Mouse (Mus musculus) urinary bladder, postnatal 14 days (tissue): Measurements from ENCODE around the gene Sh3bp5.
A peak's percentile ranks its signal among the peaks of the same experiment; 100 is the strongest.

Experiments
- DNase-seq: peaks from one replicate; pipeline ENCODE4 v3.0.0; 2021; ENCODE audit warnings: low spot score

The Sh3bp5 gene

GRCm38 (mm10) chr14:31433126-31433525, 2.8 kb downstream of the Sh3bp5 start:
- no peak for DNase-seq

GRCm38 (mm10) chr14:31432424-31432823, 3.5 kb downstream of the Sh3bp5 start:
- DNase-seq = no peak

- DNase-seq = no peak
Observed at GRCm38 (mm10) chr14:31431789-31432330, 4.0 kb downstream of the Sh3bp5 start.

GRCm38 (mm10) chr14:31429004-31429395, 6.9 kb downstream of the Sh3bp5 start:
- DNase-seq = no peak

GRCm38 (mm10) chr14:31428211-31429003, 7.5 kb downstream of the Sh3bp5 start:
- DNase-seq = peak; percentile 76

GRCm38 (mm10) chr14:31422961-31423791, 12.7 kb downstream of the Sh3bp5 start:
- peak; percentile 70 for DNase-seq

- no peak for DNase-seq
Observed at GRCm38 (mm10) chr14:31422395-31422794, 13.5 kb downstream of the Sh3bp5 start.

- DNase-seq = no peak
Observed at GRCm38 (mm10) chr14:31421509-31422295, 14.2 kb downstream of the Sh3bp5 start.

GRCm38 (mm10) chr14:31420985-31421384, 14.9 kb downstream of the Sh3bp5 start:
- DNase-seq = no peak

- no peak for DNase-seq
Observed at GRCm38 (mm10) chr14:31420562-31420961, 15.3 kb downstream of the Sh3bp5 start.

GRCm38 (mm10) chr14:31420135-31420534, 15.7 kb downstream of the Sh3bp5 start:
- no peak for DNase-seq

- no peak for DNase-seq
Observed at GRCm38 (mm10) chr14:31419279-31419678, 16.6 kb downstream of the Sh3bp5 start.

GRCm38 (mm10) chr14:31416835-31417549, 18.9 kb downstream of the Sh3bp5 start:
- no peak for DNase-seq

GRCm38 (mm10) chr14:31416411-31416810, 19.5 kb downstream of the Sh3bp5 start:
- DNase-seq = no peak

- no peak for DNase-seq
Observed at GRCm38 (mm10) chr14:31414967-31415376, 20.9 kb downstream of the Sh3bp5 start.

GRCm38 (mm10) chr14:31414235-31414966, 21.5 kb downstream of the Sh3bp5 start:
- no peak for DNase-seq

- no peak for DNase-seq
Observed at GRCm38 (mm10) chr14:31413475-31414086, 22.3 kb downstream of the Sh3bp5 start.

- no peak for DNase-seq
Observed at GRCm38 (mm10) chr14:31412651-31413056, 23.2 kb downstream of the Sh3bp5 start.

- DNase-seq = no peak
Observed at GRCm38 (mm10) chr14:31410737-31411136, 25.1 kb downstream of the Sh3bp5 start.

GRCm38 (mm10) chr14:31410123-31410724, 25.7 kb downstream of the Sh3bp5 start:
- no peak for DNase-seq
